Mouse (Mus musculus) small intestine, adult 10 weeks (tissue): ENCODE measurements around the gene Slc13a3. TPM values are rescaled to one million over a fixed set of nuclear protein-coding genes. Genes with fewer than 3 reads are reported as not detected.

ENCODE experiments used
- polyA plus RNA-seq: library from polyadenylated mRNA; stranded (reverse); fragments of 350-450 nt; fragmentation: Illumina TruSeq; extraction: RNeasy Lipid Tissue Mini Kit (QIAGEN cat#74804); gene quantifications from one replicate; pipeline ENCODE4 v1.2.3, GENCODE M21; 2014; ENCODE audit warnings: low replicate concordance

Slc13a3 gene
- not detected for polyA plus RNA-seq

DNA sequence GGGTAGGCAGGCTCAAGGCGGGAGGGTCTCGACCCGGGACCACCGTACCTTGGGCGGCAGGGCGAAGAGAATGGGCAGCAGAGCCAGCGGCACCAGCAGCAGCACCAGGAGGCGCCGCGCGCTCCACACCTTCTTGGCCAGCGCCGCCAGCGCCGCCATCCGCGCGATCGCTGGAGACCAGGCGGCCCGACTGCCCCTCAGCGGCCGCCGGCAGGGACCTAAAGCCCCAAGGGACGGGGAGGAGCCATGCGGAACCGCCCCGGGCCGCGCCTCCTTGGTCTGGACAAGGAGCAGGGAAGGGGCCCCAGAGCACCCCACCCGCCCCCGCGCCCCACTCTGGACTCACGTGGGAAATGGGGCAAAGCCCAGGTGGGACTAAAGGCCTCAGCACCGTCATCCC is at the start of gene Slc13a3:
Gene Slc13a3 (minus strand): TSS at position 228 of the 400 bp plus-strand sequence.

DNA sequence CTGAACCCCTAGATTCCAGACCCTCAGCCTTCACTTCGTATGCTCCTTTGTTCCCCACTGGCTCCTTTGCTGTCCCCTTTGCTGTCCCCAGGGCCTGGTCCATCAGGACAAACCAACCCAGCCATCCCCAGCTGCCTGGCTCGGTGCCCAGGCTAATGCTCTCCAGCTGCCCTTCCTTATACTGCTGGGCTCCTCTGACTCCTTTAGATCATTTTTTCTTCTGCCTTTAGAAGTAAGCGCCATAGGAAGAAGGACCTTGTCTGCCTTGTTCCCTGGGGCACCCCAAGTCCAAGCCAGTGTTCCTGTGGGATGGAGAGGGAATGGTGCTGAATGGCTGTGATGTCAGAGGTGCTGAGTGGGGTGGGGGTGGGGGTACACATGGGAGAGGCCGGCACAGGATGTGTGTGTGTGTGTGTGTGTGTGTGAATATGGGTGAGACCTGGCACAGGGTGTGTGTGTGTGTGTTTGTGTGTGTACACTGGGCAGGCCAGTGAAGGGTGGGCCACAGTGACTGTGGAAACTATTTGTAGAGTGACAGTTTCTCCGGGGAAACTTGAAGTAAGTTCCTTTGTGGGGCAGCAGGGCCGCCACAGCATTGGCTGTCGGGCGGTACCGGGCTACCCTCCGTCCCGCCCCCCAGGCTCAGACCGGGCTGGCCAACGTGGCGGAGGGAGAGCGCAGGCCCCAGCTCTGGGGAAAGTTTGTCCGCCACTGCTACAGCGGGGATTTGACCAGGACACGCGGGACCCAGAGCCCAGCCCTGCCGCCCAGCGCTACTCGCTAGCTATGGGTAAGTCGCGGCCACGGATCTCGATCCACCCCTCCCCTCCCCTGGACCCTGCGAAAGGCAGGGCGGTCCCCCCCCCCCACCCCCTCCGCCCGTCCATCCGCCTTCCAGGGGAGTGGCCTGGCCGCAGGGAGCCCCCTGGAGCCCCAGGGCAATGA is 30.5 kb upstream of the Slc13a3 start, which contains the start of gene Slc2a10:
Gene Slc2a10 (plus strand): TSS at position 529 of the 945 bp plus-strand sequence.

DNA sequence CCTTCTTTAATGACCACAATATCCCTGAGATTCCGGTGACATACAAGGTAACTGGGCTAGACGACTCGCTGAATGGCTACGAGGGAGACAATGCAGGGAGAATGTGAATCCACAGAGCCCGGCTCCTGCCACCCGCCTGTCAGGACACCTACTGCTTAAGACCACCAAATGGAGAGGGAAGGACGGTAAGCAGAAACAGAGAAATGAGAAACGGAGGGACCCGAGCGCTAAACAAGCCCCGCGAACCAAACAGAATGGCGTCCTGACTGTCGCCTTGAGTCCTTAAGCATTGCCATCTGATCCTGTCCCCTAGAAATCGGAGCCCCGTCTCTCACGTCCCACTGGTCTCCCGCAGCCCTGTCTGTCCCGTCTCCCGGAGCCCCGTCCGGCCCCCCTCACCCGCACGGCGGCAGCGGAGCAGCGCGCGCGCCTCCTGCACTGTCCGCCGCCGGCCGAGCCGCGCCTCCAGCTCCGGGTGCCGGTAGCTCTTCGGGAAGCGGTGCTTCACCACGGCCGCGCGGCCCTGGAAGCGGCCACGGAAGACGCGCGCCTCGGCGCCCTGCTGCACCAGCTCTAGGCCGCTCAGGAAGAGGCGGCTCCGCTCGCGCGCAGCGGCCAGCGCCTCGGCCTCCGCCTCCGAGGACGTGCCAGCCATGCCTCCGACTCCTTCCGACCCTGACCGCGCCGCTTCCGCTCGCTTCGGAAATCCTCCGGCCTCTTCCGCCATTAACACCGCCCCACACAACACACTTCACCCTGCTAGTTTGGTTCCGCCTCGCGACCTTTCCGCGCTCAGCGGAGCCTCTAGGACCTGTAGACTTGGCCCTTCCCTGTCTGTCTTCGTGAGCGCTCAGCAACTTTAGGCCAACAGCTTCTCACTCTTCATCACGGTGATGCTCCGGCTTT is 19.9 kb upstream of the Slc13a3 start, which contains the start of gene Trp53rka:
Gene Trp53rka (minus strand): TSS at position 677 of the 906 bp plus-strand sequence.

DNA sequence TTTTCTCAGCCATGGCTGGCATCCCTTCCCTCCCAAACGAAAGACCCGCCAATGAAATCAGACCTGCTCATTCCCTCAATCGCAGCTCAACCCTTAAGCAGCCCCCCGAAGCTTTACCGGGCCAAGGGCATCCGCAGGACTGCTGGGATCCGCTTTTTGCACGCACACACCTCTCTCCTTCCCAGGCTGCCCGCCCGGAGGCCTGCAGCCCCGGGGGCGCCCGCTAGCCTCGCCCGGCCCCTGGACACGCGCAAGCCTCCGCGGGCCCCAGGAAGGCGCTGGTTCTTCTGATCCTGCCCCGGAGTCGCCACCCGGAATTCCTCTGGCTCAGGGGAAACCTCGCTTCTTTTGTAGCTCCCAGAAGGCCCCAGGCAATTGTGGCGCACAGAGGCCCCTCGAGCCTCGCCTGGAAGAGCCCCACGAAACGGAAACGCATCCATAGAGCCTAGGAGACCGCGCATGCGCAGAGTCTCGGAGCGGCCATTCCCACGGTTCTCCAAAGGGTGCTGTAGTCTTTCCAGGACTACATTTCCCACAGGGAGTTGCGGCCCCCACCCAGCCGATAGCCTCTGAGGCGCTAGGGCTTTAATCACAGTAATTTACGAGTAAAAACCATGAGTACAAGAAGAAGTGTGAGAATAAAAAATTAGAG is 85.1 kb downstream of the Slc13a3 start, which contains the start of gene Zfp334:
Gene Zfp334 (minus strand): TSS at position 416 of the 652 bp plus-strand sequence.

DNA sequence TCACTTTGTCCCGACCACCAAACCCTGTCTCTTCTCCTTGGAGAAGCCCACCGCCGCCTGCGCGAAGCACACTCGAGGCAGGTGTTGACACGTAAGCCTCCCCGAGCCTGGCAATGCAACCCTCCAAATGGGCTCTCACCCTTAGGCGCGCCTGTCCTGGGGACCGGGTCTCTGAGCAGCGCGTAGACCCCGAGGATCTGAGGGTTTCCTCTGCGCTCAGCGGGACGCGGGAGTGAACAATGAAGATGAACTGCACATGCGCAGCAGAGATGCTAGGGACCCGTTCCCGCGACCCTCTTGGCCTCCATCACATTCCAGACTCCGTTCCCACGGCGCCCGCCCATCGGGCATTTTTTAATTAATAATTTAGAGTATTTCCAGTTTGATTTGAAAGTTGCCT is 104.5 kb downstream of the Slc13a3 start, which contains the start of gene Zfp663:
Gene Zfp663 (minus strand): TSS at position 234 of the 400 bp plus-strand sequence.

Other genes with a start within 250 kb of the Slc13a3 start
- gene Cdh22, start 238.4 kb downstream of the Slc13a3 start, polyA plus RNA-seq: not detected
- gene Slc35c2, start 185.4 kb downstream of the Slc13a3 start, polyA plus RNA-seq: 11.7 TPM
- 6.3 TPM for gene Elmo2, start 146.8 kb downstream of the Slc13a3 start, polyA plus RNA-seq
- gene Zfp663, start 104.5 kb downstream of the Slc13a3 start, polyA plus RNA-seq: not detected
- gene Zfp334, start 85.0 kb downstream of the Slc13a3 start, polyA plus RNA-seq: 0.30 TPM
- 0.48 TPM for gene Ocstamp, start 72.8 kb downstream of the Slc13a3 start, polyA plus RNA-seq
- 2.5 TPM for gene Trp53rka, start 20.1 kb upstream of the Slc13a3 start, polyA plus RNA-seq
- 0.52 TPM for gene Slc2a10, start 30.6 kb upstream of the Slc13a3 start, polyA plus RNA-seq
- not detected for gene Eya2, start 121.8 kb upstream of the Slc13a3 start, polyA plus RNA-seq